Mouse (Mus musculus) E14TG2a.4 (cell line): ENCODE data around the gene Tle4.

ENCODE experiments used
- CTCF ChIP-seq: conservative IDR thresholded peaks from 2 replicates; pipeline ENCODE4 v1.5.1; 2014; ENCODE audit warnings: low read length
- NANOG ChIP-seq: IDR thresholded peaks from 2 replicates; pipeline ENCODE4 v1.6.1; 2014; ENCODE audit warnings: borderline replicate concordance, low read length, mixed read lengths
- POU5F1 ChIP-seq: IDR thresholded peaks from 2 replicates; pipeline ENCODE4 v1.6.1; 2014; ENCODE audit warnings: low read length, borderline replicate concordance

DNA sequence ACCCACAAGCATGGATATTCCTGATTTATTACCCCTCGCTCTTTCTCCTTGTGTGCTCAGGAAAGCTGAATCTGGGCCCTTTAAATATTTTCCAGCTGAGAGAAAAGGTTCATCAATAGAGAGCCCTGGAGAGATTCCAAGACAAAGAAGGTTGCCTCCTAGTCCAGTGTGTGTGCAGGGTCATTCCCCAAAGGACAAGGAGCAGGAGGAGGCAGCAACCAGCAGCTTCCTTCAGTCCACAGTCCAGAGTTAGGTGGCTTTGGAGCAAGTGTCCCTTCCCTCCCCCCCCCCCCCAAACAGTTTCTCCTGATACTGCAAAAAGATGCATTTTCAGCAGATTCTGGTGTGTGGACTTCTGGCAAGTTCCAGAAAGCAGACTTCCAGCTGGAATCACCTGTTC, 3.0 kb upstream of the Tle4 start:
- TF ChIP-seq NANOG (no peak), CTCF (no peak), POU5F1 (no peak)
